Mouse (Mus musculus) thymus, adult 2 months (tissue): ENCODE results near the gene Tshz2.

ENCODE experiments used
- CTCF ChIP-seq: fragments of 200-500 bp; IDR thresholded peaks from 2 replicates; pipeline ENCODE4 v1.5.1; 2012; ENCODE audit warnings: mild to moderate bottlenecking, control low read depth, low read length, moderate library complexity, borderline replicate concordance; ENCODE audit not compliant: control insufficient read depth, poor library complexity, insufficient read depth; ENCODE audit errors: extremely low read depth
- POLR2A ChIP-seq: fragments of 200-500 bp; IDR thresholded peaks from 2 replicates; pipeline ENCODE4 v1.6.1; 2012; ENCODE audit warnings: mild to moderate bottlenecking, low read length, control low read depth, moderate library complexity; ENCODE audit not compliant: control insufficient read depth, poor library complexity, insufficient read depth; ENCODE audit errors: extremely low read depth

GRCm38 (mm10) chr2:170009729-170010128, 376.9 kb downstream of the Tshz2 start:
- TF ChIP-seq CTCF = no peak
- TF ChIP-seq POLR2A = no peak
